Mouse (Mus musculus): ENCODE measurements around the gene C1qtnf5.

C1qtnf5 gene

GRCm38 (mm10) chr9:44131276-44131590 lies 24.2 kb downstream of the C1qtnf5 start:
- DNase-seq (ENCODE audit: low read depth, low spot score) = no peak

GRCm38 (mm10) chr9:44132200-44132599 lies 25.2 kb downstream of the C1qtnf5 start:
- no peak for DNase-seq (ENCODE audit: low read depth, low spot score)

- DNase-seq (ENCODE audit: low read depth, low spot score) = no peak
These were observed 26.2 kb downstream of the C1qtnf5 start for GRCm38 (mm10) chr9:44133287-44133686.

- DNase-seq (ENCODE audit: low read depth, low spot score) = no peak
These were observed 27.2 kb downstream of the C1qtnf5 start, which contains the start of gene Mcam for GRCm38 (mm10) chr9:44134101-44134850. TSS of gene Mcam (plus strand) at chr9:44134469.

DNA sequence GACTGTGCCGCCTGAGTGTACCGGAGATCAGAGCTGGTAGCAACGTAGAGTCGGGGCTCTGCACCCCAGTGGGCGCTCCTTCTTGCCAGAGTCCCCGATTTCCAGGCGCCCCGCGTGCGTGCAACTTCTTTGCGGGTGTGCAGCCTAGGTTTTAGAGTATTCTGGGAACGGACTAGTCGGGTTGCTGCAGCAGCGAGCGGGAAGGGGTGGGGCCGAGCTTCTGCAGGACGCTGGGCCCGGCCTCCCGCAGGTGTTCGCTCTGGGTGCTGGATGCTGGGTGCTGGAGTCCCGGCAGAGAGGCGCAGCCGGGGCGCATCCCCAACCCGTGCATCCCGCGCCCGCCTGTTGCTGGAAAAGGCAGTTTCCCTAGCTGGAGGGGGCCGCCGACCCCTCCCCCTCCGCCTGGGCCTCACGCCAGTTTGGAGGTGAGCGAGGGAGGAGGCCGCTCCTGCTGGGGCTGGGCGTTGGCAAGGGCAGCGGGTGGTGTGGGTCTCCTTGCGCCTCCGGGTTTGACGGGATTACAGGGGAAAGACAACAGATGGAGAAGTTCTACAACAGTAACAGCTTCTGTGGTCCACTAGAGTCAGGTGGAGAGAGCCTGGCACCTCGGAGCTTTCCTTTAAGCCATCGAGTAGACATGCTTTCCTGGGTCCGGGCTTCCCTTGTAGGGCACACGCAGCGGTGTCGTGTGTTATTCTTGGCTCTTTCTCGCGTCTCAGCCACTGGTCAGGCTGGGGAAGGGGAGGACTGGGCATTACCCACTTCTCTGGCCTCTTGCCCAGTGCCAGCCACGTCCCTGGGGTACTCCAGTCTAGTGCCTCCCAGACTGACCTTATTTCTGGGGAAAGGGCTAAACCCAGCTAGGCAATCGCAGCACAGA lies 28.0 kb downstream of the C1qtnf5 start:
- no peak for DNase-seq (ENCODE audit: low read depth, low spot score)

DNA sequence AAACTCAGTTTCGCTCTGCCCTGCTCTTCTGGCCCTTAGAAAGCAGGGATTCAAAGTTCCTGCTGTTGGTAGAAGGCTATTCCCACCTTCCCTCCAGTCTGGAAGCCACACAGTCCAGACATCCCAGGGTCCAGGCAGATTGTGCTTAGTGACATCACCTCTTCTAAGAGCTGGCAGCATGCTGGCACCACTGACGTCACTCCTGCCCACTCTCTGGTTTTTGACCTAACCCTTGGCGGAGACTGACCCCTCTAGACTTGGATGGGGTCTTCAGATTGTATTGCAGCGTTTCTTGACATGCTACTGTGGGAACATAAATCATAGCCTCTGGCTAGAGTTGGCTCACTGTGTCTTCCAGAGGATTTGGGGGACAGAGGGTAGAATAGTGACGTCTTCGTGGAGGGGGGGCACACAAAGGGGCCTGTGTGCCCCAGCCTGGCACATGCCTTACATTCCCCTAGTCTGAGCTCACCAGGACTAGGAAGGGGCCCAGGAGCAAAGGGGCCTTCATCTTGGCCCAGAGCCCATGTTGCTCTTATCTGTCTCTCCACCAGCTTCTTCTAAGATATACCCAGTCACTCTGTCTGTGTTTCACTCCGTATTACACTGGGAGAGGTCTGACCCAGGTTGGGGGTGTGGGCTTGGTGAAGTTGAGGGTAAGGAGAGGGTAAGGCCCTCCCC lies 28.8 kb downstream of the C1qtnf5 start:
- no peak for DNase-seq (ENCODE audit: low read depth, low spot score)

DNA sequence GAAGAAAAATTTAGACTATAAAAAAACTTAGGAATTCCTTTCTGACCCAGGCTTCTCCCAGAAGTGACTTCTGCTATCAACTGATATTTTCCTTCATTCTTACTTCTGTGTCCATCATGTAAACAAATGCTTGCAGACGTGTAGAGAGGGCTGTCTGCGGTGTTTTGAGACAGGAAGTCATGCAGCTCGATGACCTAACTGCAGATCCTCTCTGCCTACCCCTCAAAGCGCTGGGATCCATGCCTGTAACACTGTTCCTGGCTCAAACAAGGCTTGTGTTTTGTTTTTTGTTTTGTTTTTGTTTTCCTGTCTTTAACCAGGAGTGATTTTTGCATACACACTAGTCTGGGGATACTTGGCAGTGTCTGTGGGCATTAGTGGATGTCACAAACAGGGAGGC lies 30.8 kb downstream of the C1qtnf5 start:
- no peak for DNase-seq (ENCODE audit: low read depth, low spot score)

DNA sequence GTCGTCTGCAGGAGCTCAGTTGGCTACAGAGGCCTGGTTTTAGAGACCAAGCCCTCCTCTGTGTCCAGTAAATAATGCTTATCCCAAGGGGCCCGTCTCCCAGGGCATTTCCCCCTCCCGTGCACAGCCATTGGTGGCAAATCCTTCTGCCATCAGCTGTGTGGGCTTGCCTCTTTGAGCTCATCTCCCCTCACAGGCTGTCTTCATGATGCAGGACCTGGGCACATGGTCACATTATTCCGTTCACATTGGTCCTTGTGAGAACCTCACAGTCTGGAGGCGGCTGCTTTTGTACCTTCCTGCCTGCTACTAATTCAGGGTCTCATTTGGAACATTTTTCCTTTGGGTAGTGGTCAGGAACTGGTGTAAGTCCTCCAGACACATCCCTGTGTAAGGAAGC lies 34.9 kb downstream of the C1qtnf5 start:
- DNase-seq (ENCODE audit: low read depth, low spot score) = no peak

GRCm38 (mm10) chr9:44143421-44143820 lies 36.4 kb downstream of the C1qtnf5 start:
- no peak for DNase-seq (ENCODE audit: low read depth, low spot score)

GRCm38 (mm10) chr9:44144023-44144717 lies 37.1 kb downstream of the C1qtnf5 start:
- DNase-seq (ENCODE audit: low read depth, low spot score) = no peak

DNA sequence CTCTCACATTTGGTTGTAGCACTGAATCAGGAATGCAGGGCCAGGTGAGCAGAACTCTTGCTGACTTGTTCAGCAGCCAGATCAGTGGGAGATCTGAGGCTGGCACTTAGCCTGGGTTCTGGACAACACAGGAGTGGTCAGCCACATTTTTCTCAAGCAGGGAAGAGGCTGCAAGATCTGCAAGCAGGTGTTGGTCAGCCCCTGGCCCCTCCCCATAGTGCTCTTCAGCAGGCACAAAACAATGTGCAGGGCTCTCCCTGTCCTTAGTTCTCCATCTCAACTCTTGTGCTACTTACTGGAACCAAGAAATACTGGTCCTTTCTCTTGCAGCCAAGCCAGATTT lies 37.6 kb downstream of the C1qtnf5 start:
- DNase-seq (ENCODE audit: low read depth, low spot score) = no peak

DNA sequence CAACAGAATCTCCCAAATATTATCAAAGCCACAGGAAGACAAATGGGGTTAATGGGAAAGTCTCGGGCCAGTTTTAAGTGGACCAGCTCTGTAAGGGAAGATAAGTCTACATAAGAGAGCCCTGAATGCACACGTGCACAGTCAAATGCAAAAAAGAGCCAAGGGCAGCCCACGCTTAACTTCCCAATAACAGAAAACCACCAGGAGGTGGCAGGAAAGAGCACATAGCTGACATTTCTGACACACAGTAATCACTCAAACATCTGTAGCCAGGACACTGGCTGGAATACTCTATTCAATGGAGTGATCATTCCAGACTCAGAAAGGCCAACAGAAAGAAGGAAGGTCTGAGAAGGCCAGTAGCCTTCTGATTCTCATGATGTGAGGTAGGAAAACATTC lies 40.2 kb downstream of the C1qtnf5 start:
- no peak for DNase-seq (ENCODE audit: low read depth, low spot score)

Measured in brain, embryonic 18.5 days (tissue).